Mouse (Mus musculus): Measurements from ENCODE around the gene Zfp184. TPM values are rescaled to one million over a fixed set of nuclear protein-coding genes. Genes with fewer than 3 reads are reported as not detected.

Zfp184 gene
- polyA plus RNA-seq, 1 experiment from 2014 or later = 7.5 TPM

- ATAC-seq = no peak
- Histone ChIP-seq H3K4me3 (replicated peaks) (no peak overlapping the region), H3K9me3 (no peaks in the 10 kb centered on the region)
These were observed 63.0 kb downstream of the Zfp184 start for GRCm38 (mm10) chr13:22007872-22008271.

DNA sequence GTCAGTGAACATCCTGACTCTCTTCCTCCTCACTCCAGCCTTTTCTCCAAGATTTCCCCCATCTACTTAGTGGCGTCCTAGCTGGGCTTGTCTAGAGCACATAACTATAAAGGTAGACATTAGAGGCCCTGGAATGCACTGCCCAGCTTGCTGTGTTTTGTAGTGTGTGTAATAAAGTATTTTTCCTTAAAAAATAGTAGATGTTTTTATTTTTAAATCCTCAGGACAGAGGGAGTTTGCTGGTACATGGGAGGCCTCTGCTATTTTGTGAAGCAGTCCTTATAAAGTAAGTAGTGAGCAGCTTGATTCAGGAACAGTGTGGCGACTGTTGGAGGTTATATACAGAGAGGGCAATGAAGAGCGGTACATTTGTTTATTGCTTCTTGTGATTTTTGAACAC, 63.8 kb downstream of the Zfp184 start:
- 76% methylated on average over 3 of the region's 3 CpGs for WGBS
- H3K27me3 ChIP-seq (replicated peaks) = peaks cover 73% of the 10 kb centered on the region
- H3K9ac ChIP-seq = no peak overlapping the region
- no peak overlapping the region for H3K4me2 ChIP-seq (replicated peaks)
- no peak overlapping the region for H3K4me3 ChIP-seq (replicated peaks)
- no peaks in the 10 kb centered on the region for H3K9me3 ChIP-seq
- no peaks in the 10 kb centered on the region for H3K36me3 ChIP-seq
- no peak for ATAC-seq
- no peak overlapping the region for H3K27ac ChIP-seq
- peaks cover 10% of the 10 kb centered on the region; the same call in 1 of the 2 replicates for H3K4me1 ChIP-seq (replicated peaks)

More at GRCm38 (mm10) chr13:22007872-22008271, 63.0 kb downstream of the Zfp184 start:
- Histone ChIP-seq H3K9ac (no peak overlapping the region), H3K27me3 (replicated peaks) (peaks cover 79% of the 10 kb centered on the region), H3K36me3 (no peaks in the 10 kb centered on the region), H3K27ac (no peak overlapping the region), H3K4me2 (replicated peaks) (no peak overlapping the region), H3K4me1 (replicated peaks) (peaks cover 10% of the 10 kb centered on the region; the same call in 1 of the 2 replicates)
- 55% methylated on average over 7 of the region's 7 CpGs for WGBS

DNA sequence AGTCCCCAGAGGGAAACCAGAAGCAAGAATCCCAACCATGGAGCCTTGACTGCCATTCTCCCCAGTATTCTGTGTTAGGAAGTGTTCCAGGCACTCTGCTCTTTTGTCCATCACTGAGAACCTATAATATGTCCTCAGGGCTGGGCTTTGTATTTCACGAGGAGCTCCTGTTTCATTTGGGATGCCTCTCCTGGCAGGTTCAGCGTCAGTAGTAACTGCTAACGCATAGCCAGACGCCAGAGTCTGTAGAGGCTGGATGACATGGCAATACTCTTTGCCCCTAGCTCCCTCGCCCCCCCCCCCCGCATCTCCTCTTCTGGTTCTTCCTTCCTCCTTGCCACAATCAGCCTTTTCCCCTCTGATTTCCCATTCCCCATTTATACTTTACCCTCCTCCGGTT, 64.7 kb downstream of the Zfp184 start, which contains the start of gene Prss16:
Gene Prss16 (minus strand): TSS at position 101 of the 400 bp plus-strand sequence.
- Histone ChIP-seq H3K4me1 (replicated peaks) (peaks cover 14% of the 10 kb centered on the region; the same call in 1 of the 2 replicates), H3K36me3 (no peaks in the 10 kb centered on the region), H3K4me2 (replicated peaks) (no peak within 1 kb of the TSS), H3K9me3 (no peaks in the 10 kb centered on the region), H3K4me3 (replicated peaks) (no peak within 1 kb of the TSS), H3K9ac (no peak within 1 kb of the TSS), H3K27ac (no peak within 1 kb of the TSS), H3K27me3 (replicated peaks) (peaks cover 70% of the 10 kb centered on the region)
- ATAC-seq = no peak
- WGBS = 28% methylated on average over 6 of the region's 7 CpGs

MicroRNAs within 50 kb of the gene (microRNA counts, 519-probe panel; counts per million panel counts)
- microRNA mmu-miR-1983 = 3,407 counts per million, percentile 84 among the panel's probes with 10 or more counts

Other genes starting within 250 kb of the Zfp184 start
- not detected in 2 replicates for gene Olfr1359, start 247.0 kb upstream of the Zfp184 start, polyA plus RNA-seq (2015; fragmentation: Nextera tagmentation; extraction: Ambion mirVana)
- gene Hist1h2bl, start 229.0 kb upstream of the Zfp184 start, polyA plus RNA-seq (2015; fragmentation: Nextera tagmentation; extraction: Ambion mirVana) = 1.4 and 4.3 TPM in 2 replicates
- gene Hist1h2ai, start 228.7 kb upstream of the Zfp184 start, polyA plus RNA-seq (2015; fragmentation: Nextera tagmentation; extraction: Ambion mirVana) = 14.7 and 32.5 TPM in 2 replicates
- gene Hist1h3h, start 227.4 kb upstream of the Zfp184 start, polyA plus RNA-seq (2015; fragmentation: Nextera tagmentation; extraction: Ambion mirVana) = 5.4 and 13.1 TPM in 2 replicates
- 1.7 and 4.3 TPM in 2 replicates for gene Hist1h2bm, start 223.1 kb upstream of the Zfp184 start, polyA plus RNA-seq (2015; fragmentation: Nextera tagmentation; extraction: Ambion mirVana)
- gene Hist1h4j, start 210.0 kb upstream of the Zfp184 start, polyA plus RNA-seq (2015; fragmentation: Nextera tagmentation; extraction: Ambion mirVana) = 1.2 and 1.6 TPM in 2 replicates
- gene Hist1h4k, start 194.6 kb upstream of the Zfp184 start, polyA plus RNA-seq (2015; fragmentation: Nextera tagmentation; extraction: Ambion mirVana) = 1.7 and 2.8 TPM in 2 replicates
- gene Hist1h2ak, start 191.3 kb upstream of the Zfp184 start, polyA plus RNA-seq (2015; fragmentation: Nextera tagmentation; extraction: Ambion mirVana) = 22.4 and 26.3 TPM in 2 replicates
- 3.0 and 5.9 TPM in 2 replicates for gene Hist1h2bn, start 191.0 kb upstream of the Zfp184 start, polyA plus RNA-seq (2015; fragmentation: Nextera tagmentation; extraction: Ambion mirVana)
- gene Hist1h1b, start 164.5 kb upstream of the Zfp184 start, polyA plus RNA-seq (2015; fragmentation: Nextera tagmentation; extraction: Ambion mirVana) = 19.8 and 25.0 TPM in 2 replicates
- gene Hist1h3i, start 161.7 kb upstream of the Zfp184 start, polyA plus RNA-seq (2015; fragmentation: Nextera tagmentation; extraction: Ambion mirVana) = 89.5 and 101 TPM in 2 replicates
- 2.4 and 4.7 TPM in 2 replicates for gene Hist1h2an, start 157.9 kb upstream of the Zfp184 start, polyA plus RNA-seq (2015; fragmentation: Nextera tagmentation; extraction: Ambion mirVana)
- 2.0 TPM in 2 replicates for gene Hist1h2bp, start 157.6 kb upstream of the Zfp184 start, polyA plus RNA-seq (2015; fragmentation: Nextera tagmentation; extraction: Ambion mirVana)
- 14.5 and 16.7 TPM in 2 replicates for gene Hist1h2bq, start 134.9 kb upstream of the Zfp184 start, polyA plus RNA-seq (2015; fragmentation: Nextera tagmentation; extraction: Ambion mirVana)
- 1.7 TPM in 1 of 2 replicates, not detected in the other for gene Hist1h2ao, start 134.6 kb upstream of the Zfp184 start, polyA plus RNA-seq (2015; fragmentation: Nextera tagmentation; extraction: Ambion mirVana)
- not detected in 2 replicates for gene Hist1h4m, start 133.3 kb upstream of the Zfp184 start, polyA plus RNA-seq (2015; fragmentation: Nextera tagmentation; extraction: Ambion mirVana)
- gene Hist1h4n, start 112.9 kb upstream of the Zfp184 start, polyA plus RNA-seq (2015; fragmentation: Nextera tagmentation; extraction: Ambion mirVana) = 12.0 and 15.9 TPM in 2 replicates
- 2,704 and 3,243 TPM in 2 replicates for gene Hist1h2ap, start 111.6 kb upstream of the Zfp184 start, polyA plus RNA-seq (2015; fragmentation: Nextera tagmentation; extraction: Ambion mirVana)
- 15.0 and 16.4 TPM in 2 replicates for gene Hist1h2br, start 111.4 kb upstream of the Zfp184 start, polyA plus RNA-seq (2015; fragmentation: Nextera tagmentation; extraction: Ambion mirVana)
- 0.06 TPM in 1 of 2 replicates, not detected in the other for gene Pom121l2, start 36.1 kb downstream of the Zfp184 start, polyA plus RNA-seq (2015; fragmentation: Nextera tagmentation; extraction: Ambion mirVana)
- gene Prss16, start 64.6 kb downstream of the Zfp184 start, polyA plus RNA-seq (2015; fragmentation: Nextera tagmentation; extraction: Ambion mirVana) = 1.4 and 1.5 TPM in 2 replicates
- 3.0 and 7.8 TPM in 2 replicates for gene Hist1h2ah, start 90.5 kb downstream of the Zfp184 start, polyA plus RNA-seq (2015; fragmentation: Nextera tagmentation; extraction: Ambion mirVana)
- gene Hist1h2bk, start 90.8 kb downstream of the Zfp184 start, polyA plus RNA-seq (2015; fragmentation: Nextera tagmentation; extraction: Ambion mirVana) = 5.0 and 5.8 TPM in 2 replicates
- 21.0 and 23.6 TPM in 2 replicates for gene Hist1h4i, start 96.3 kb downstream of the Zfp184 start, polyA plus RNA-seq (2015; fragmentation: Nextera tagmentation; extraction: Ambion mirVana)
- gene Hist1h2ag, start 97.8 kb downstream of the Zfp184 start, polyA plus RNA-seq (2015; fragmentation: Nextera tagmentation; extraction: Ambion mirVana) = 23.9 and 40.6 TPM in 2 replicates
- gene Hist1h2bj, start 98.1 kb downstream of the Zfp184 start, polyA plus RNA-seq (2015; fragmentation: Nextera tagmentation; extraction: Ambion mirVana) = 9.6 and 9.9 TPM in 2 replicates
- not detected in 2 replicates for gene Vmn1r188, start 139.3 kb downstream of the Zfp184 start, polyA plus RNA-seq (2015; fragmentation: Nextera tagmentation; extraction: Ambion mirVana)
- not detected in 2 replicates for gene Vmn1r189, start 160.7 kb downstream of the Zfp184 start, polyA plus RNA-seq (2015; fragmentation: Nextera tagmentation; extraction: Ambion mirVana)
- gene Vmn1r191, start 238.9 kb downstream of the Zfp184 start, polyA plus RNA-seq (2015; fragmentation: Nextera tagmentation; extraction: Ambion mirVana) = not detected in 2 replicates
- not detected in 2 replicates for gene Vmn1r192, start 246.0 kb downstream of the Zfp184 start, polyA plus RNA-seq (2015; fragmentation: Nextera tagmentation; extraction: Ambion mirVana)

Data from intestine, embryonic 15.5 days (tissue).